Comparison of ENCODE assay signal across 24 mouse cellular contexts in the genomic region with DNA sequence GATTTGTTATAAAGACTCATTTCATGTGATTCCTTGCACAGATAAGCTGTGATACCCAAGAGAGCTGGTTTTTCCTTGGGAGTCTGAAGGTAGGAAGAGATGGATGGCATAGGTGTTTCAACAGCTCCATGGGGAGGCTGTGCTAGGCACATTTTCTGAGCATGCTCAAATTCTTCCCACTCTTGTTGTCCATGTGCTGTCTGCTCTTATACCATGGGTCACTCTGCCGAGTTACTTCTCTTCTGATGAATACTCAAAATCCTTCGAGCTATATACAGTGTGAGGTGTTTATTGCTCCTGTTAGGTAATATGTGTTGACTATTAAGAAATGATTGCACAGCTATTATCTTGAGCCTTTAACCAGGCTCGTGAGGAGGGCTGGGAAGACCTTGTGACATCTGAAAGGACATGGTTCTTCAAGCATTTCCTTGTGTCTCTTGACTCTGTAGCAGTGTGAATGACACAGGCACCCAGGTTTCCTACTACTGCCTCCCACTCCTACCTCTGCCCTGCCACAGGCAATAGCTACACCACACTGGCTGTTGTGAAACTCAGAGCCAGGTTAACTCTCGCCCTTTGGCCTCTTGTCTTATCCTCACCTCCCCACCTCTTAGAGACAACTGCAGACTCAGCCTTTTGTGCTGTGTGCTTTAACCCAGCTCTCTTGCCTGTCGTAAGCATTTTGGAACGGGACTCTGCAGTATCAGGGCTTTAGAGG. TPM values are rescaled to one million over a fixed set of nuclear protein-coding genes. Genes with fewer than 3 reads are reported as not detected.
DNase-seq lines count a peak whose midpoint lies in the region; ATAC-seq and TF ChIP-seq lines count a peak whose summit lies in the region.
"Had no signal": no experiment of that assay in that cellular context is flagged by ENCODE, and none has a peak within 500 bp of the region (broad histone marks: within the 10 kb centered on the region; RNA-seq: fewer than 3 reads in every experiment).

No protein-coding gene starts in this region.

- ATAC-seq in forebrain, embryonic 16.5 days = no peak
- ATAC-seq in kidney, embryonic 16.5 days (ENCODE audit: low FRiP score, low TSS enrichment) = 0 out of 2 replicates have a peak, but pooled peaks have one; percentile 20
- ATAC-seq in intestine, embryonic 15.5 days = peak; percentile 84
- ATAC-seq: forebrain, postnatal 0 days; hindbrain, embryonic 16.5 days had no signal

- H3K9ac ChIP-seq in forebrain, embryonic 16.5 days (replicated peaks; ENCODE audit: low read depth, low read length) = no peak overlapping the region
- no peak overlapping the region for H3K9ac ChIP-seq in kidney, embryonic 16.5 days (replicated peaks; ENCODE audit: low read length)
- H3K9ac ChIP-seq in intestine, embryonic 15.5 days = no peak overlapping the region
- H3K9ac ChIP-seq: forebrain, postnatal 0 days had no signal

- WGBS in forebrain, embryonic 10.5 days = 84% methylated on average over 6 of the region's 6 CpGs
- 76% methylated on average over 6 of the region's 6 CpGs for WGBS in forebrain, embryonic 16.5 days
- 64% methylated on average over 6 of the region's 6 CpGs for WGBS in kidney, embryonic 16.5 days
- WGBS in intestine, embryonic 15.5 days = 67% methylated on average over 6 of the region's 6 CpGs
- WGBS in small intestine, adult 2 months = 31% methylated on average over 6 of the region's 6 CpGs

- H3K9me3 ChIP-seq in forebrain, embryonic 10.5 days = no peaks in the 10 kb centered on the region
- H3K9me3 ChIP-seq in forebrain, embryonic 16.5 days (ENCODE audit: control insufficient read depth, low read length) = no peaks in the 10 kb centered on the region
- no peaks in the 10 kb centered on the region for H3K9me3 ChIP-seq in kidney, embryonic 16.5 days (ENCODE audit: low read length)
- no peaks in the 10 kb centered on the region for H3K9me3 ChIP-seq in intestine, embryonic 15.5 days
- H3K9me3 ChIP-seq: limb, embryonic 13.5 days had no signal

- TF ChIP-seq POLR2A in small intestine, adult 2 months (IDR thresholded peaks at IDR 0.05; ENCODE audit: low read depth, low read length) = no peak; the same call in 1 of the 2 replicates

- TF ChIP-seq CTCF in small intestine, adult 2 months (IDR thresholded peaks at IDR 0.05; ENCODE audit: extremely low read depth, insufficient read length, insufficient replicate concordance, low read depth, low read length) = no peak

- no peak overlapping the region for H3K4me2 ChIP-seq in forebrain, embryonic 16.5 days (ENCODE audit: low read length)
- H3K4me2 ChIP-seq in kidney, embryonic 16.5 days (replicated peaks; ENCODE audit: low read depth, low read length) = no peak overlapping the region
- no peak overlapping the region for H3K4me2 ChIP-seq in intestine, embryonic 15.5 days (replicated peaks)
- H3K4me2 ChIP-seq: limb, embryonic 13.5 days had no signal

- no peak overlapping the region for H3K4me3 ChIP-seq in forebrain, embryonic 10.5 days
- H3K4me3 ChIP-seq in forebrain, embryonic 16.5 days (replicated peaks; ENCODE audit: low read length) = no peak overlapping the region
- no peak overlapping the region for H3K4me3 ChIP-seq in kidney, embryonic 16.5 days (ENCODE audit: low read length)
- no peak overlapping the region for H3K4me3 ChIP-seq in intestine, embryonic 15.5 days (replicated peaks)
- H3K4me3 ChIP-seq in small intestine, adult 2 months (ENCODE audit: low read depth, low read length) = no peak overlapping the region
- H3K4me3 ChIP-seq: limb, embryonic 13.5 days had no signal

- no peak for DNase-seq in forebrain, embryonic 10.5 days (ENCODE audit: extremely low spot score, low spot score)
- DNase-seq in kidney, adult 8-10 months = no peak
- DNase-seq in thymus, postnatal 25 days = no peak
- DNase-seq: adrenal gland, postnatal 25 days; cerebellum, adult 8-10 months; cerebellum, postnatal 36 days; embryo, embryonic 11 days; forebrain, postnatal 0 days; kidney, adult 11 months; lung, postnatal 4 days; thymus, postnatal 14 days had no signal

- peaks cover 30% of the 10 kb centered on the region for H3K4me1 ChIP-seq in forebrain, embryonic 10.5 days
- H3K4me1 ChIP-seq in forebrain, embryonic 16.5 days (replicated peaks; ENCODE audit: control insufficient read depth, insufficient read depth, low read length) = peaks cover 23% of the 10 kb centered on the region
- H3K4me1 ChIP-seq in kidney, embryonic 16.5 days (ENCODE audit: insufficient read depth, low read length) = peaks cover 7% of the 10 kb centered on the region; the same call in 1 of the 2 replicates
- peaks cover 19% of the 10 kb centered on the region for H3K4me1 ChIP-seq in intestine, embryonic 15.5 days (replicated peaks)
- H3K4me1 ChIP-seq in small intestine, adult 2 months (ENCODE audit: control insufficient read depth, insufficient read depth, insufficient read length, low read length) = peaks cover 5% of the 10 kb centered on the region; the same call in 1 of the 2 replicates

- H3K27me3 ChIP-seq in forebrain, embryonic 10.5 days (ENCODE audit: poor library complexity, severe bottlenecking) = no peaks in the 10 kb centered on the region; the same call in 1 of the 2 replicates
- H3K27me3 ChIP-seq in forebrain, embryonic 16.5 days (replicated peaks; ENCODE audit: control insufficient read depth, insufficient read depth, low read length) = no peaks in the 10 kb centered on the region
- H3K27me3 ChIP-seq in kidney, embryonic 16.5 days (ENCODE audit: insufficient read depth, low read length) = no peaks in the 10 kb centered on the region
- no peaks in the 10 kb centered on the region for H3K27me3 ChIP-seq in intestine, embryonic 15.5 days (replicated peaks)
- no peaks in the 10 kb centered on the region for H3K27me3 ChIP-seq in small intestine, adult 2 months (ENCODE audit: control insufficient read depth, insufficient read depth, low read length)
- H3K27me3 ChIP-seq: limb, embryonic 13.5 days had no signal

- no peaks in the 10 kb centered on the region for H3K36me3 ChIP-seq in forebrain, embryonic 10.5 days (replicated peaks)
- no peaks in the 10 kb centered on the region for H3K36me3 ChIP-seq in forebrain, embryonic 16.5 days (ENCODE audit: control insufficient read depth, insufficient read depth)
- no peaks in the 10 kb centered on the region for H3K36me3 ChIP-seq in kidney, embryonic 16.5 days (ENCODE audit: insufficient read depth, low read length)
- no peaks in the 10 kb centered on the region for H3K36me3 ChIP-seq in intestine, embryonic 15.5 days
- no peaks in the 10 kb centered on the region for H3K36me3 ChIP-seq in small intestine, adult 2 months (ENCODE audit: control insufficient read depth, insufficient read depth, low read length)
- H3K36me3 ChIP-seq: limb, embryonic 13.5 days had no signal

- 0 out of 2 replicates have a peak overlapping the region, but pooled peaks have one; percentile 26 for H3K27ac ChIP-seq in forebrain, embryonic 10.5 days
- no peak overlapping the region for H3K27ac ChIP-seq in forebrain, embryonic 16.5 days (ENCODE audit: low read length)
- H3K27ac ChIP-seq in kidney, embryonic 16.5 days (ENCODE audit: low read length) = no peak overlapping the region
- peak overlapping the region; percentile 68 for H3K27ac ChIP-seq in intestine, embryonic 15.5 days
- H3K27ac ChIP-seq in small intestine, adult 2 months (ENCODE audit: insufficient read depth, low read depth, low read length) = peak overlapping the region; percentile 88
- H3K27ac ChIP-seq: limb, embryonic 13.5 days had no signal

RNA-seq across cellular contexts. Expression of gene Gm1113, which starts 2.7 kb away (rescaled TPM):
- not detected in 2 replicates for polyA plus RNA-seq in forebrain, embryonic 10.5 days (2016; fragmentation: Nextera tagmentation; extraction: Ambion mirVana)
- not detected in 2 replicates for polyA plus RNA-seq in forebrain, embryonic 16.5 days (2015; fragmentation: Nextera tagmentation; extraction: Ambion mirVana)
- not detected in 2 replicates for polyA plus RNA-seq in kidney, embryonic 16.5 days (2015; fragmentation: Nextera tagmentation; extraction: Ambion mirVana)
- not detected in 2 replicates for polyA plus RNA-seq in intestine, embryonic 15.5 days (2015; fragmentation: Nextera tagmentation; extraction: Ambion mirVana)
- polyA plus RNA-seq in small intestine, adult 2 months (2012; rRNA removed) = not detected in 2 replicates
- polyA plus RNA-seq: brain, embryonic 14.5 days; embryonic facial prominence, embryonic 14.5 days; forebrain, postnatal 0 days; heart, postnatal 0 days; hindbrain, embryonic 16.5 days; limb, embryonic 13.5 days; liver, embryonic 16.5 days; lung, embryonic 16.5 days; neural tube, embryonic 11.5 days; testis, adult 2 months had no signal

RNA-seq across cellular contexts. Expression of gene Ddx25, which starts 37.5 kb away (rescaled TPM):
- 7.8 and 7.9 TPM in 2 replicates for polyA plus RNA-seq in forebrain, embryonic 10.5 days (2016; fragmentation: Nextera tagmentation; extraction: Ambion mirVana)
- polyA plus RNA-seq in forebrain, embryonic 16.5 days (2015; fragmentation: Nextera tagmentation; extraction: Ambion mirVana) = 19.4 and 21.6 TPM in 2 replicates
- polyA plus RNA-seq in kidney, embryonic 16.5 days (2015; fragmentation: Nextera tagmentation; extraction: Ambion mirVana) = 2.3 TPM in 2 replicates
- 1.6 and 1.7 TPM in 2 replicates for polyA plus RNA-seq in intestine, embryonic 15.5 days (2015; fragmentation: Nextera tagmentation; extraction: Ambion mirVana)
- 0.01 TPM in 1 of 2 replicates, not detected in the other for polyA plus RNA-seq in small intestine, adult 2 months (2012; rRNA removed)

RNA-seq across cellular contexts. Expression of gene Pus3, which starts 37.6 kb away (rescaled TPM):
- 20.4 and 22.9 TPM in 2 replicates for polyA plus RNA-seq in forebrain, embryonic 10.5 days (2016; fragmentation: Nextera tagmentation; extraction: Ambion mirVana)
- 15.7 and 20.6 TPM in 2 replicates for polyA plus RNA-seq in forebrain, embryonic 16.5 days (2015; fragmentation: Nextera tagmentation; extraction: Ambion mirVana)
- 20.6 and 24.0 TPM in 2 replicates for polyA plus RNA-seq in kidney, embryonic 16.5 days (2015; fragmentation: Nextera tagmentation; extraction: Ambion mirVana)
- polyA plus RNA-seq in intestine, embryonic 15.5 days (2015; fragmentation: Nextera tagmentation; extraction: Ambion mirVana) = 18.3 and 18.9 TPM in 2 replicates
- polyA plus RNA-seq in small intestine, adult 2 months (2012; rRNA removed) = 0.30 and 0.41 TPM in 2 replicates

RNA-seq across cellular contexts. Expression of gene Pate2, which starts 49.3 kb away (rescaled TPM):
- polyA plus RNA-seq in forebrain, embryonic 10.5 days (2016; fragmentation: Nextera tagmentation; extraction: Ambion mirVana) = 2.0 and 2.5 TPM in 2 replicates
- 1.3 and 2.3 TPM in 2 replicates for polyA plus RNA-seq in forebrain, embryonic 16.5 days (2015; fragmentation: Nextera tagmentation; extraction: Ambion mirVana)
- 0.57 and 0.84 TPM in 2 replicates for polyA plus RNA-seq in kidney, embryonic 16.5 days (2015; fragmentation: Nextera tagmentation; extraction: Ambion mirVana)
- 0.45 and 0.77 TPM in 2 replicates for polyA plus RNA-seq in intestine, embryonic 15.5 days (2015; fragmentation: Nextera tagmentation; extraction: Ambion mirVana)
- 0.13 TPM in 1 of 2 replicates, not detected in the other for polyA plus RNA-seq in small intestine, adult 2 months (2012; rRNA removed)

RNA-seq across cellular contexts. Expression of gene Hyls1, which starts 49.4 kb away (rescaled TPM):
- polyA plus RNA-seq in forebrain, embryonic 10.5 days (2016; fragmentation: Nextera tagmentation; extraction: Ambion mirVana) = 28.0 and 28.6 TPM in 2 replicates
- polyA plus RNA-seq in forebrain, embryonic 16.5 days (2015; fragmentation: Nextera tagmentation; extraction: Ambion mirVana) = 25.1 and 26.3 TPM in 2 replicates
- polyA plus RNA-seq in kidney, embryonic 16.5 days (2015; fragmentation: Nextera tagmentation; extraction: Ambion mirVana) = 15.3 and 16.4 TPM in 2 replicates
- polyA plus RNA-seq in intestine, embryonic 15.5 days (2015; fragmentation: Nextera tagmentation; extraction: Ambion mirVana) = 11.6 and 14.2 TPM in 2 replicates
- 0.13 and 0.34 TPM in 2 replicates for polyA plus RNA-seq in small intestine, adult 2 months (2012; rRNA removed)

Comparison
In these comparisons a context has a peak if more than half of its experiments do, and no peak if none do; other contexts are left out.
1. H3K27ac ChIP-seq: peak in forebrain, embryonic 10.5 days (single experiment), intestine, embryonic 15.5 days (single experiment) and small intestine, adult 2 months (single experiment); none in forebrain, embryonic 16.5 days (single experiment) and kidney, embryonic 16.5 days (single experiment).
2. RNA of gene Pus3, which starts 37.6 kb away (polyA plus RNA-seq): 20.6 to 24.0 TPM in kidney, embryonic 16.5 days, 20.4 to 22.9 TPM in forebrain, embryonic 10.5 days, 18.3 to 18.9 TPM in intestine, embryonic 15.5 days and 15.7 to 20.6 TPM in forebrain, embryonic 16.5 days; 0.30 to 0.41 TPM in small intestine, adult 2 months; every median in the first group is over 10 times any median in the second.